Mouse (Mus musculus) E14TG2a.4 (cell line): ENCODE results near the gene Ppargc1a.

Experiments used
- CTCF ChIP-seq: conservative IDR thresholded peaks from 2 replicates; pipeline ENCODE4 v1.5.1; 2014; ENCODE audit warnings: low read length
- NANOG ChIP-seq: IDR thresholded peaks from 2 replicates; pipeline ENCODE4 v1.6.1; 2014; ENCODE audit warnings: borderline replicate concordance, low read length, mixed read lengths

DNA sequence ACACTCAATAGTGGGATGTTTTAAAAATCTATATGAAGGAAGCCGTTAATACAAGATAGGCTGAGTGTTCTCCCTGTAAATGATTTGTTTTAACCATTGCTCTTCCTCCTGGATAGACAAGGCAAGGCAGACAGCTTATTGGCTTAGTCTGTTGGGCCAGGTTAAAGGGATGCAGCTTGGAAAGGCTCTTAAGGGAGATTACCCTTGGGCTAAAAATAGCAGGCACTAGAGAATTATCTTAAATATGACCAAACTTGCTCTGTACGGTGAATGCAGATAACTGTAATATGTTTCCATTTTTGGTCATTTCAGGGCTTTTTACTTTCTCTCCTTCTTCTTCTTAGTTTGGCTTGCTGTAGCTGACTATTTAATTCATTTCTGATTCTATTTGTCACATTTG is 38.1 kb downstream of the Ppargc1a start:
- TF ChIP-seq CTCF (no peak), NANOG (no peak)
